Mouse (Mus musculus): ENCODE measurements at regions not wholly inside any gene's neighbourhood (a gene's known extent, or its start where the extent isn't known, plus 50 kb on each side); places are given as distances from the start of the nearest gene placed in this dataset.
A peak's percentile ranks its signal among the peaks of the same experiment; 100 is the strongest.

GRCm38 (mm10) chr9:52591188-52591587 is 88.4 kb downstream of the AI593442 start:
- DNase-seq (ENCODE audit: low spot score), result no peak

- DNase-seq (ENCODE audit: low spot score), result no peak
These were observed 105.5 kb downstream of the AI593442 start for GRCm38 (mm10) chr9:52574066-52574465.

GRCm38 (mm10) chr9:52551577-52552281 is 127.9 kb downstream of the AI593442 start:
- no peak for DNase-seq (ENCODE audit: low spot score)

GRCm38 (mm10) chr9:52546071-52546470 is 133.5 kb downstream of the AI593442 start:
- DNase-seq (ENCODE audit: low spot score), result no peak

GRCm38 (mm10) chr9:52539086-52539485 is 140.5 kb downstream of the AI593442 start:
- no peak for DNase-seq (ENCODE audit: low spot score)

- DNase-seq (ENCODE audit: low spot score), result no peak
These were observed 150.1 kb downstream of the AI593442 start for GRCm38 (mm10) chr9:52529444-52529915.

- no peak for DNase-seq (ENCODE audit: low spot score)
These were observed 179.1 kb downstream of the AI593442 start for GRCm38 (mm10) chr9:52500487-52500886.

- DNase-seq (ENCODE audit: low spot score), result peak; percentile 8
These were observed 183.9 kb downstream of the AI593442 start for GRCm38 (mm10) chr9:52495483-52496270.

GRCm38 (mm10) chr9:52492947-52493505 is 186.6 kb downstream of the AI593442 start:
- no peak for DNase-seq (ENCODE audit: low spot score)

GRCm38 (mm10) chr9:52473555-52474196 is 205.9 kb downstream of the AI593442 start:
- DNase-seq (ENCODE audit: low spot score), result no peak

GRCm38 (mm10) chr9:52472859-52473258 is 206.7 kb downstream of the AI593442 start:
- DNase-seq (ENCODE audit: low spot score), result no peak

- no peak for DNase-seq (ENCODE audit: low spot score)
These were observed 221.1 kb downstream of the AI593442 start for GRCm38 (mm10) chr9:52458518-52458917.

GRCm38 (mm10) chr9:52454445-52454844 is 225.1 kb downstream of the AI593442 start:
- no peak for DNase-seq (ENCODE audit: low spot score)

GRCm38 (mm10) chr9:52451792-52452191 is 227.8 kb downstream of the AI593442 start:
- no peak for DNase-seq (ENCODE audit: low spot score)

GRCm38 (mm10) chr9:52448245-52448644 is 231.3 kb downstream of the AI593442 start:
- DNase-seq (ENCODE audit: low spot score), result no peak

- DNase-seq (ENCODE audit: low spot score), result no peak
These were observed 236.4 kb downstream of the AI593442 start for GRCm38 (mm10) chr9:52443228-52443627.

GRCm38 (mm10) chr9:52434215-52434614 is 245.4 kb downstream of the AI593442 start:
- no peak for DNase-seq (ENCODE audit: low spot score)

GRCm38 (mm10) chr9:52425413-52425812 is 254.2 kb downstream of the AI593442 start:
- DNase-seq (ENCODE audit: low spot score), result no peak

GRCm38 (mm10) chr9:52422622-52423021 is 254.2 kb upstream of the Zc3h12c start:
- DNase-seq (ENCODE audit: low spot score), result no peak

GRCm38 (mm10) chr9:52415706-52416105 is 247.3 kb upstream of the Zc3h12c start:
- DNase-seq (ENCODE audit: low spot score), result no peak

- DNase-seq (ENCODE audit: low spot score), result no peak
These were observed 239.5 kb upstream of the Zc3h12c start for GRCm38 (mm10) chr9:52407841-52408240.

- DNase-seq (ENCODE audit: low spot score), result no peak
These were observed 234.1 kb upstream of the Zc3h12c start for GRCm38 (mm10) chr9:52402496-52402895.

Measured in thymus, postnatal 0 days (tissue).